Mouse (Mus musculus) stomach, embryonic 15.5 days (tissue): Measurements from ENCODE around the gene Prok2. TPM values are rescaled to one million over a fixed set of nuclear protein-coding genes. Genes with fewer than 3 reads are reported as not detected.
A peak's percentile ranks its signal among the peaks of the same experiment; 100 is the strongest.

Source experiments
- ATAC-seq: fragments of 200-750 bp; cut with Nextera tagmentation; 2 replicates; pipeline ENCODE4 v1.8.0; 2017; ENCODE audit warnings: low read depth, moderate number of reproducible peaks, moderate TSS enrichment; ENCODE audit not compliant: insufficient read depth, low FRiP score
- H3K27ac ChIP-seq: fragments of 300-500 bp; sonication (generic); 2 replicates; pipeline ENCODE4 v1.5.1; 2015; ENCODE audit warnings: mild to moderate bottlenecking, inconsistent platforms
- H3K27me3 ChIP-seq: fragments of 300-500 bp; sonication (generic); replicated peaks from 2 replicates; pipeline ENCODE4 v1.6.1; 2015; ENCODE audit warnings: inconsistent platforms
- H3K36me3 ChIP-seq: fragments of 300-500 bp; sonication (generic); 2 replicates; pipeline ENCODE4 v1.6.1; 2015; ENCODE audit warnings: inconsistent platforms
- H3K4me1 ChIP-seq: fragments of 300-500 bp; sonication (generic); 2 replicates; pipeline ENCODE4 v1.6.1; 2015; ENCODE audit warnings: inconsistent platforms
- H3K4me2 ChIP-seq: fragments of 300-500 bp; sonication (generic); 2 replicates; pipeline ENCODE4 v1.6.1; 2015; ENCODE audit warnings: mild to moderate bottlenecking, inconsistent platforms
- H3K4me3 ChIP-seq: fragments of 300-500 bp; sonication (generic); replicated peaks from 2 replicates; pipeline ENCODE4 v1.5.1; 2015; ENCODE audit warnings: inconsistent platforms
- H3K9ac ChIP-seq: fragments of 300-500 bp; sonication (generic); 2 replicates; pipeline ENCODE4 v1.6.1; 2015; ENCODE audit warnings: inconsistent platforms
- H3K9me3 ChIP-seq: fragments of 300-500 bp; sonication (generic); 2 replicates; pipeline ENCODE4 v1.6.1; 2016; ENCODE audit warnings: inconsistent platforms
- WGBS: fragments of 180-500 bp; shearing (Covaris S2); methylation state at CpG from one replicate; pipeline ENCODE4 v1.1.7; 2015; 5-methylcytosine and 5-hydroxymethylcytosine counted together
- polyA plus RNA-seq: library from polyadenylated mRNA; unstranded; fragments of >200 nt; fragmentation: Nextera tagmentation; extraction: Ambion mirVana; gene quantifications from 2 replicates; pipeline ENCODE4 v1.2.1, GENCODE M21; 2015

Gene Prok2
- polyA plus RNA-seq = 0.09 and 0.12 TPM in 2 replicates

DNA sequence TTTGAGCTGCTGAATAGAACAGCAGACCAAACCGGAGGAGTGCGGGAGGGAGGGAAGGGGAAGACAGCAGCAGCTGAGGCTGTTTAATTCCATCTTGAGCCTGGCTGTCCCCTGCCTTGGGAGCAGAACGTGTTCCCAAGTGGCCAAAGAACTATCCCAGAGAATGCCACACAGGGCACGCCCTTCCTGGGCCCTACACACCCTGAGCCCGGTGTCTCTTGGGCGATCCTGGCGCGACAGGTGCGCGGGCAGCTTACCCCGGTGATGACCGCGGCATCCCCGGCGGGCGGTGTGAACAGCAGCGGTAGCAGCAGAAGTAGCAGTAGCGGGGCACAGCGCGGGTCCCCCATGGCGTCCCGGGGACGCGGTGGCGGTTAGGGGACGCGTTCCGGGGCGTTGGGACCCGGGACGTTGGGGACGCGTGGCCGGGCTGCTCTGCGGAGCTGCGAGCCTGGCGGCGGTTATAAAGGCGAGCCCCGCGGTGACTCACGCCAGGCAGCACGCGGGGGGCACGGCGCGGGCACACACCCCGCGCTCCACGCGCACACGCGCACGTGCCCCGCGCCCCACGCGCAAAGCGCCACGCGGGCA is at the start of gene Prok2:
TSS of gene Prok2 (minus strand) at position 422 of the 591 bp plus-strand sequence.
- 1% methylated on average over 61 of the region's 61 CpGs for WGBS
- H3K36me3 ChIP-seq = no peaks in the 10 kb centered on the region
- peak within 1 kb of the TSS; percentile 96 for H3K4me2 ChIP-seq
- H3K9me3 ChIP-seq = no peaks in the 10 kb centered on the region
- no peak for ATAC-seq
- peaks cover 21% of the 10 kb centered on the region for H3K27me3 ChIP-seq
- peaks cover 15% of the 10 kb centered on the region for H3K4me1 ChIP-seq
- H3K9ac ChIP-seq = no peak within 1 kb of the TSS
- H3K27ac ChIP-seq = no peak within 1 kb of the TSS
- H3K4me3 ChIP-seq = peak within 1 kb of the TSS; percentile 47

DNA sequence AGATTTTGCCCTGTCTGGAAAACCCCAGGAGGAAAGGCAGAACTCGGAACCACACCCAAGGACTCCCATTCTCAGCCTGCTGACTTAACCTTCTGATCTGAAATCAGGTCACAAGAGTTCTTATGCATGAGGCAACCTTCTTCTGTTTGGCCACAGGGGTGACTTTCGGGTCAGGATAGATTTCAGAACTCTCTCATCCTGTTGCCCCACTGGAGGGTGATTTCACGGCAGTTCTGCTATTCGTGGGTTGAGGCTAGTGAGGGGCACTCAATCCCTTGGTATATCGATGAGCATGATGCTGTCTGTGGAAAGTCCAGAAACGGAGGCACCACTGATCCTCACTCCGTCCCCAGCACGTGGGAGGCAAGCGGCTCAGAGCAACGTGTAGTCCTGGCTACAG is 48.5 kb upstream of the Prok2 start:
- H3K9ac ChIP-seq = no peak overlapping the region
- H3K4me1 ChIP-seq = no peaks in the 10 kb centered on the region
- H3K27ac ChIP-seq = no peak overlapping the region
- H3K27me3 ChIP-seq = no peaks in the 10 kb centered on the region
- no peaks in the 10 kb centered on the region for H3K9me3 ChIP-seq
- ATAC-seq = no peak
- no peaks in the 10 kb centered on the region for H3K36me3 ChIP-seq
- H3K4me2 ChIP-seq = no peak overlapping the region
- no peak overlapping the region for H3K4me3 ChIP-seq
- WGBS = 79% methylated on average over 10 of the region's 10 CpGs

DNA sequence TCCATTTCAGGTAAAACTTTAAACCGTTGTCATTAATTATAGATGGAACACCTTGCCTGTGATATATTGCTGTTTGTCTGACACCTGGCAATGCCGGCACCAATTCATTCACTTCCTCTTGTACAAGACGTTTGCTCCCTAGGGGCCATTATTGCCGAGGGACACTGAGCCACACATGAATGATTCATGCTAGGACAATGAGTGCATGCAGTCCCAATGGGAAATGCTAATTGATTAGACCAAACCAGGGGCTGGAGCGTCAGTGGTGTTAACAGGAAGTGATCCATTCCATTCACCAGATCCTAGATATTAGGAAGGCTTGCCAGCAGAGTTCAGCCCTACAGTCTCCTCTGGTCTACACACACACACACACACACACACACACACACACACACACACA is 42.3 kb upstream of the Prok2 start:
- no peak for ATAC-seq
- H3K27me3 ChIP-seq = no peaks in the 10 kb centered on the region
- 37% methylated on average over 5 of the region's 5 CpGs for WGBS

DNA sequence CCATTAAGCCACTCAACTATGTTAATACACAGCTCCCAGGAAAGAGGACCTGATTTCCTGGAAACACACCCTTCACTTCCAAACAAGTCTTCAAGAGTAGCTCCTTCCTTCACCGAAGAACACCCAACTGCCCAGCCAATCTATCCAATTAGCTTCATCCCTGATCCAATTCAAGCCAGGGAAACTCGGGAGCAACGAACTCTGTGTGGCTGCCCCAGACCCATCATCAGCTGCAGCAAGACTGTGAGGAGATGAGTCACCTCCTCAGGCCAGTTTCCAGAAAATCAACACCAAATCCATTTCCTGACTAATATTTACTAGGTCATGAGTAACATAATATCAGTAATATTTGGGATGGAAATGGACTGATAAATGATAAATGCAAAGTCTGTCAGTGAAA is 38.7 kb upstream of the Prok2 start:
- Histone ChIP-seq H3K9me3 (no peaks in the 10 kb centered on the region), H3K4me2 (no peak overlapping the region), H3K4me3 (no peak overlapping the region), H3K36me3 (no peaks in the 10 kb centered on the region), H3K27ac (no peak overlapping the region), H3K27me3 (no peaks in the 10 kb centered on the region), H3K9ac (no peak overlapping the region), H3K4me1 (no peaks in the 10 kb centered on the region)
- WGBS = 75% methylated on average over 3 of the region's 3 CpGs
- no peak for ATAC-seq

More for the DNA sequence above, 42.3 kb upstream of the Prok2 start:
- H3K4me2 ChIP-seq = no peak overlapping the region
- no peak overlapping the region for H3K4me3 ChIP-seq
- H3K9me3 ChIP-seq = no peaks in the 10 kb centered on the region
- no peak overlapping the region for H3K9ac ChIP-seq
- no peaks in the 10 kb centered on the region for H3K36me3 ChIP-seq
- H3K27ac ChIP-seq = no peak overlapping the region
- no peaks in the 10 kb centered on the region for H3K4me1 ChIP-seq

DNA sequence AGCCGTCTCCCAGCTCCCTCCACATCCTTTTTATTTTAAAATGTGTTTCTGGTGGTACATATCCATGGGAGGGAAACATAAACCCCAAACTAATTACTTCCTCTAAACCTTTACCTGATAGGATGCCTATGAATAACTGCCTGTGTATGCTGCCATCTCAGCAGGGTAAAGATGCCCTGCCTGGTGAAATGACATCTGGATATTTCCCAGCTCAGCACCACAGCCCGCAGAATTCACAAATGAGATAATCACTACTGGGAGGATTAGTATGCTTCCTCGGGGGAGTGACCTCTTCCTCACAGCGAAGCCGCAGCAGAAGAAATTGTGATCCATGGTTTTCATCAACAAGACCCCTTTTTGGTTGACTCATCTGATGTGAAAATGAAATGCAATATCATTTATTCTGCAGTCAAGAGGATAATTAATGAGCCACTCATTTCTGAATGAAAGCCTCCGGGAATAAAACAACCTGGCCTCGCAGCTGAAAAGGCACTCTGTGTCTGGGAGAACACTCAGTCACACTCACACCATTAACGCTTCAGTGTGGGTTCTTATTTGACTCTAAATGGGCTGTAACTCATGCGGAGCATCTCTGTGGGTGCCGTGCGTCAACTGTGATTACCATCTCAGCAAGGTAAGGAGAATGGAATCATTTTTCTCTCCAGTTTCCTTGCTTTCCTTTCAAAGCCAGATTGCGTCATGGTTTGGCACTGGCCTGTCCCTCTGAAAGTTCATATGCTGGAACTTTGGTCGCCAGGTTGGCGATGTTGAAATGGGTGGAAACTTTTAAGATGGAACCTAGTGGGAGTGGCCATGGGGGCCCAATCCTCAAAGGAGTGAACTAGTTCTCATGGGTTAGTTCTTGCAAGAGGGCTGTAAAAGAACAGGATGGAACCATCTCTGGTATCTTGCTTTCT is 36.1 kb upstream of the Prok2 start:
- Histone ChIP-seq H3K4me3 (no peak overlapping the region), H3K27me3 (no peaks in the 10 kb centered on the region), H3K4me2 (no peak overlapping the region), H3K9ac (no peak overlapping the region), H3K27ac (no peak overlapping the region), H3K9me3 (no peaks in the 10 kb centered on the region), H3K4me1 (no peaks in the 10 kb centered on the region), H3K36me3 (no peaks in the 10 kb centered on the region)
- ATAC-seq = no peak
- WGBS = 63% methylated on average over 14 of the region's 14 CpGs

DNA sequence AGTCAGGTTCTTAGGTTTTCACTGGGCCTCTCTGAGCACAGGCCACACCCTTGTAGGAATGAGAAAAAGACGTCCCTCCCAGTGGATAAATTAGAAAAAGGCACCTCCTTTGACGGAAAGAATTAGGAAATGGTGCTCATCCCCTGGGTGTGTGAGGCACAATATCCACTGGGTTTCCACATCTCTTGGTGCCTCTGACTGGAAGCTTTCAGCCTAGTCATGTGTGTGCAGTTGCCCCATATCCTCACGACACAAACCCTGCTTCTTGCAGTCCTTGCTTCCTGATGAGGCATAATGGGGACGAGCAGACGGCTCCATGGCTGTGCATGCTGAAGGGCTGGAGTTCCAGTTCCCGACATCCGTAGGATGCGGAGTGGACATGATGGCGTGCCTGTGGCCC is 29.9 kb upstream of the Prok2 start:
- Histone ChIP-seq H3K9ac (no peak overlapping the region), H3K9me3 (no peaks in the 10 kb centered on the region), H3K4me1 (no peaks in the 10 kb centered on the region), H3K4me3 (no peak overlapping the region), H3K27me3 (no peaks in the 10 kb centered on the region), H3K27ac (no peak overlapping the region), H3K36me3 (no peaks in the 10 kb centered on the region), H3K4me2 (no peak overlapping the region)
- WGBS = 79% methylated on average over 9 of the region's 9 CpGs
- ATAC-seq = no peak

DNA sequence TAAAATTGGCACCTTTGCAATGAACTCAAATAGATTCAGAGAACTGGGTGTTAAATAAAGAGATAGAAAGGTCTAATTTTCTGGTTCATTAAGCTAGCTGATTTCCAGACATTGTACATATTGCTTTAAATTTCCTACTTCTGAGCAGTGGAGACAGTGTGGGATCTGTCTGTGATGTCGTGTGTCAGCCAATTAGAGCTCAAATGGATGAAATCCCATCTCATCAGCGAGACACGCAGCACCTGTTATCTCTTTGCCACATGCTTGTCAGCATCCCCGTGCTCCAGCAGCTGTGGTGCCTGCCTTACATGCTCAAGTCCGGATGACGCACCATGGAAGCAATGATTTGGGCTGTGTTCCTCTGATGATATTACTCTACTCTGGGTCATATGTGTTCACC is 25.1 kb upstream of the Prok2 start:
- Histone ChIP-seq H3K4me3 (no peak overlapping the region), H3K9me3 (no peaks in the 10 kb centered on the region), H3K9ac (no peak overlapping the region), H3K4me2 (no peak overlapping the region), H3K4me1 (no peaks in the 10 kb centered on the region), H3K36me3 (no peaks in the 10 kb centered on the region), H3K27ac (no peak overlapping the region), H3K27me3 (no peaks in the 10 kb centered on the region)
- 67% methylated on average over 6 of the region's 6 CpGs for WGBS
- no peak for ATAC-seq

DNA sequence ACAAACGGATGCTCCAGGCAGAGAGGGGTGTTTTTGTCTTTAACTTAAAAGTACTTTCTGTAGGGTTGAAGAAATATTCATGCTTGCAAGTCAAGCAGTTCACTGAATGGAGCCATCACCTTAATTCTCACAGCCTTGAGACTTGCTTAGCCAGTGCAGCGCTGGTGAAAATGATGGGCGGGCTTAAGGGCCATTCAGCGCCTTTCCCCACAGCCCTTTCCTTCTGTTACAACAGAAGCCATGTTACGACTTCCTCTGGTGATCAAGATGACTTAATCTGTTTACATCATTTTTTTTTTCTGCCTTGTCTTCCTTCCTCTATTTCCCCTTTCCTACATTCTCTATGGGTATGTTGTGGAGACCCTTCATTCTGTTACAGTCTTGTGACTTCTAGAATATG is 20.1 kb upstream of the Prok2 start:
- H3K36me3 ChIP-seq = no peaks in the 10 kb centered on the region
- no peaks in the 10 kb centered on the region for H3K9me3 ChIP-seq
- no peak overlapping the region for H3K27ac ChIP-seq
- H3K9ac ChIP-seq = no peak overlapping the region
- H3K4me2 ChIP-seq = no peak overlapping the region
- 80% methylated on average over 5 of the region's 5 CpGs for WGBS
- H3K4me3 ChIP-seq = no peak overlapping the region
- H3K4me1 ChIP-seq = no peaks in the 10 kb centered on the region
- no peak for ATAC-seq
- H3K27me3 ChIP-seq = no peaks in the 10 kb centered on the region

DNA sequence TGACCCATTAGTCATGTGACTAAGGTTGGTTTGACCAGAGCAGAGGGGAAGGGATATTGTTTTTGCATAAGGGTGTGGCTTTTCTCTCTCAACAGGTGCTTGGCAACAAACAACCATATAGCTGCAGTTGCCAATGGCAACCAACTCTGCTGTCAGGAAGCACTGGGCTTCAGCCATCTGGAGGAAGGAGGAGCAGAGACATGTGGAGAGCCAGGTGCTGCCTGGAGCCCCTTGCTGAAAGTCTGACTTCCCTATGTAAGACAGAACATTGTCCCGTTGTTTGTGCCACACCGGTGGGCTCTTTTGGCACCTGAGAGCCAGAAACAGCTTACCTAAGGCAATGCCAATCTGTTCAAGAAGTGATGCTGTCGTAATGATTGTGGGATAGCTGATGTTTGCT is 16.7 kb upstream of the Prok2 start:
- WGBS = 70% methylated on average over 3 of the region's 3 CpGs
- no peak for ATAC-seq
- H3K9me3 ChIP-seq = no peaks in the 10 kb centered on the region
- no peak overlapping the region for H3K4me2 ChIP-seq
- H3K27ac ChIP-seq = no peak overlapping the region
- no peak overlapping the region for H3K9ac ChIP-seq
- H3K27me3 ChIP-seq = no peaks in the 10 kb centered on the region
- H3K36me3 ChIP-seq = no peaks in the 10 kb centered on the region
- no peaks in the 10 kb centered on the region for H3K4me1 ChIP-seq
- H3K4me3 ChIP-seq = no peak overlapping the region

DNA sequence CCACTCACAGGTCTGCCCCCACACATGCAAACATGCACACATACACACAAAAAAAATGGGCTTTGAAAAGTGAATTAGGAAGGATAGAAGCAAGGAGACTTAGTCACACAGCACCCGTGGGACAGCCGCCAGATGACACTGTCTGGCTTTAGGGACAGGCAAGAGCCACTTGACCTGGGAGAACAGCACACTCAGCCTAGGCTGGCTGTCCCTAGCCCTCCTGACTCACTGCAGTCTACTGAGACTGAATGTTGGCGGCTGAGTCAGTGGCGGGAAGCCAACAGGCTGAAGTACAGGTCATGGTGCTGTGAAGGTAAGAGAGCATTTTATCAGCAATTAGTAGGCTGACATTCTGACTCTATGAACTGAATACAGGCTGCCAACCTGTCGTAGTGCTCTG is 8.5 kb upstream of the Prok2 start:
- Histone ChIP-seq H3K27me3 (no peaks in the 10 kb centered on the region), H3K4me3 (no peak overlapping the region), H3K4me1 (no peaks in the 10 kb centered on the region), H3K9me3 (no peaks in the 10 kb centered on the region), H3K36me3 (no peaks in the 10 kb centered on the region), H3K4me2 (no peak overlapping the region), H3K27ac (no peak overlapping the region), H3K9ac (no peak overlapping the region)
- ATAC-seq = no peak
- WGBS = 68% methylated on average over 5 of the region's 5 CpGs

DNA sequence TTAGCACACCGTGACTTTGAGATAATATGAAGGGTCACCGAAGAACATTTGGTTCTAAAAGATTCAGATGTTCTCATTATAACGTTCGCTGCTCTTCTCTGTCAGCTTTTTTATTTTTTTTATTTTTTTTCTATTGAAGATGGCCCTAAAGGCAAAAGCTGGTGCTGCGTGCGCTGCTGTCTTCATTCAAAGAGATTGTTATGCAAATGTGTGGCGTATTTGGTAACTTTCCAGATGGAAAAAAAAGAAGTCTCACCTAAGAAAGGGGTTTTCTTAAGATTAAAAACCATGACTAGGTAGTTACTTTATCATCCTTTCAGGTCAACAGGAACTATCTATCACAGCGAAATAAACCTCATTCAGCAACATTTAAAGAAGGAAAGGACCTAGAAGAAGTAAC is 6.5 kb upstream of the Prok2 start:
- H3K9ac ChIP-seq = no peak overlapping the region
- no peak overlapping the region for H3K4me3 ChIP-seq
- WGBS = 88% methylated on average over 8 of the region's 8 CpGs
- no peaks in the 10 kb centered on the region for H3K9me3 ChIP-seq
- H3K27ac ChIP-seq = no peak overlapping the region
- H3K4me1 ChIP-seq = no peaks in the 10 kb centered on the region
- H3K27me3 ChIP-seq = no peaks in the 10 kb centered on the region
- no peaks in the 10 kb centered on the region for H3K36me3 ChIP-seq
- ATAC-seq = no peak
- no peak overlapping the region for H3K4me2 ChIP-seq

DNA sequence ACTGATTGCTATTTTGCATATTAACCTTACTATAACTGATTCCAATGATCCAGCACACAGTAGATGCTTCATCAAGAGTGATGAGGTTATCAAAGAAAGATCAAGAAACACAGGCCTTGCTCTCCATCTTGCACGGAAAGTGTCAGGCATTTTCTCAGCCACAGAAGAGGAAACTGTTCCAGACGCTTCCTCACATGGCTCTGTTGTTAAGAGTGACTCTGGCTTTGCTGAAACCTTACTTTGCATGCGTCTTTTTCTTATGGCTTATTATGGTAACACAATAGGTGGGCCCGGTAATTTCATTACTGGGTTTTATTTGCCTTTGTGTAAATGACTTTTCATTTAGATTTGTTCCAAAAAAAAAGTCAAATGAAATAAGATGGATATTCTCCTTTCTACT is 5.7 kb upstream of the Prok2 start:
- Histone ChIP-seq H3K9ac (no peak overlapping the region), H3K4me3 (no peak overlapping the region), H3K9me3 (no peaks in the 10 kb centered on the region), H3K4me2 (no peak overlapping the region), H3K36me3 (no peaks in the 10 kb centered on the region), H3K4me1 (no peaks in the 10 kb centered on the region), H3K27ac (no peak overlapping the region), H3K27me3 (0 out of 2 replicates have a peak, but pooled peaks cover 4% of the 10 kb centered on the region)
- no peak for ATAC-seq
- WGBS = 77% methylated on average over 4 of the region's 4 CpGs
